Mouse (Mus musculus) liver, embryonic 12.5 days (tissue): ENCODE results near the gene Ltf. TPM values are rescaled to one million over a fixed set of nuclear protein-coding genes. Genes with fewer than 3 reads are reported as not detected.
A peak's percentile ranks its signal among the peaks of the same experiment; 100 is the strongest.

Source experiments
- ATAC-seq: fragments of 200-750 bp; cut with Nextera tagmentation; 2 replicates; pipeline ENCODE4 v1.8.0; 2017; ENCODE audit warnings: moderate number of reproducible peaks, mild to moderate bottlenecking, moderate library complexity
- H3K27ac ChIP-seq: fragments of 300-500 bp; sonication (generic); 2 replicates; pipeline ENCODE4 v1.5.1; 2016; ENCODE audit warnings: mild to moderate bottlenecking
- H3K27me3 ChIP-seq: fragments of 300-500 bp; sonication (generic); replicated peaks from 2 replicates; pipeline ENCODE4 v1.6.1; 2016; ENCODE audit warnings: mild to moderate bottlenecking, moderate library complexity
- H3K36me3 ChIP-seq: fragments of 300-500 bp; sonication (generic); 2 replicates; pipeline ENCODE4 v1.6.1; 2016; ENCODE audit warnings: mild to moderate bottlenecking, moderate library complexity
- H3K4me1 ChIP-seq: fragments of 300-500 bp; sonication (generic); 2 replicates; pipeline ENCODE4 v1.6.1; 2016
- H3K4me2 ChIP-seq: fragments of 300-500 bp; sonication (generic); 2 replicates; pipeline ENCODE4 v1.6.1; 2016; ENCODE audit warnings: mild to moderate bottlenecking, moderate library complexity
- H3K4me3 ChIP-seq: fragments of 300-500 bp; sonication (generic); 2 replicates; pipeline ENCODE4 v1.5.1; 2016; ENCODE audit warnings: mild to moderate bottlenecking, moderate library complexity
- H3K9ac ChIP-seq: fragments of 300-500 bp; sonication (generic); 2 replicates; pipeline ENCODE4 v1.6.1; 2016; ENCODE audit warnings: mild to moderate bottlenecking, moderate library complexity
- H3K9me3 ChIP-seq: fragments of 300-500 bp; sonication (generic); replicated peaks from 2 replicates; pipeline ENCODE4 v1.6.1; 2016; ENCODE audit warnings: mild to moderate bottlenecking, moderate library complexity
- WGBS: fragments of 180-500 bp; shearing (Covaris S2); methylation state at CpG from one replicate; pipeline ENCODE4 v1.1.7; 2016; ENCODE audit not compliant: insufficient replicate concordance; 5-methylcytosine and 5-hydroxymethylcytosine counted together
- polyA plus RNA-seq: library from polyadenylated mRNA; unstranded; fragments of >200 nt; fragmentation: Nextera tagmentation; extraction: Ambion mirVana; gene quantifications from 2 replicates; pipeline ENCODE4 v1.2.1, GENCODE M21; 2016

Ltf gene
- polyA plus RNA-seq, 1 experiment from 2014 or later = 17.0 TPM

- no peaks in the 10 kb centered on the region for H3K4me1 ChIP-seq
- H3K9me3 ChIP-seq = no peaks in the 10 kb centered on the region
- ATAC-seq = no peak
- no peak overlapping the region for H3K4me3 ChIP-seq
- no peak overlapping the region for H3K9ac ChIP-seq
- 62% methylated on average over 4 of the region's 4 CpGs for WGBS
- H3K27me3 ChIP-seq = no peaks in the 10 kb centered on the region; the same call in 1 of the 2 replicates
- H3K36me3 ChIP-seq = no peaks in the 10 kb centered on the region
- no peak overlapping the region for H3K4me2 ChIP-seq
- H3K27ac ChIP-seq = no peak overlapping the region
Measured at GRCm38 (mm10) chr9:111039966-111040365, 20.9 kb downstream of the Ltf start.

GRCm38 (mm10) chr9:111042266-111042665, 23.2 kb downstream of the Ltf start:
- Histone ChIP-seq H3K27ac (no peak overlapping the region), H3K36me3 (no peaks in the 10 kb centered on the region), H3K9ac (no peak overlapping the region), H3K9me3 (no peaks in the 10 kb centered on the region), H3K4me2 (no peak overlapping the region), H3K27me3 (no peaks in the 10 kb centered on the region; the same call in 1 of the 2 replicates), H3K4me1 (peaks cover 4% of the 10 kb centered on the region; the same call in 1 of the 2 replicates), H3K4me3 (no peak overlapping the region)
- no peak for ATAC-seq
- WGBS = 73% methylated on average over 5 of the region's 5 CpGs

- Histone ChIP-seq H3K27me3 (no peaks in the 10 kb centered on the region; the same call in 1 of the 2 replicates), H3K36me3 (no peaks in the 10 kb centered on the region), H3K27ac (no peak overlapping the region), H3K4me1 (peaks cover 7% of the 10 kb centered on the region; the same call in 1 of the 2 replicates), H3K9me3 (no peaks in the 10 kb centered on the region), H3K4me2 (no peak overlapping the region), H3K9ac (no peak overlapping the region), H3K4me3 (no peak overlapping the region)
- WGBS = 29% methylated on average over 3 of the region's 3 CpGs
- ATAC-seq = peak; percentile 40; the same call in 1 of the 2 replicates
Measured at GRCm38 (mm10) chr9:111046222-111046621, 27.2 kb downstream of the Ltf start.

GRCm38 (mm10) chr9:111047266-111047665, 28.2 kb downstream of the Ltf start:
- H3K9ac ChIP-seq = no peak overlapping the region
- no peaks in the 10 kb centered on the region for H3K9me3 ChIP-seq
- H3K4me2 ChIP-seq = no peak overlapping the region
- no peak; the same call in 1 of the 2 replicates for ATAC-seq
- H3K4me1 ChIP-seq = peaks cover 7% of the 10 kb centered on the region; the same call in 1 of the 2 replicates
- 72% methylated on average over 5 of the region's 5 CpGs for WGBS
- no peak overlapping the region for H3K27ac ChIP-seq
- no peak overlapping the region for H3K4me3 ChIP-seq
- H3K36me3 ChIP-seq = peaks cover under 1% of the 10 kb centered on the region; the same call in 1 of the 2 replicates
- no peaks in the 10 kb centered on the region; the same call in 1 of the 2 replicates for H3K27me3 ChIP-seq

GRCm38 (mm10) chr9:111048452-111048851, 29.4 kb downstream of the Ltf start:
- Histone ChIP-seq H3K27ac (no peak overlapping the region), H3K9me3 (no peaks in the 10 kb centered on the region), H3K36me3 (peaks cover 7% of the 10 kb centered on the region), H3K4me2 (no peak overlapping the region), H3K4me1 (peaks cover 7% of the 10 kb centered on the region; the same call in 1 of the 2 replicates), H3K9ac (no peak overlapping the region), H3K27me3 (no peaks in the 10 kb centered on the region; the same call in 1 of the 2 replicates), H3K4me3 (no peak overlapping the region)
- WGBS = 68% methylated on average over 3 of the region's 3 CpGs
- ATAC-seq = no peak

- peak overlapping the region; percentile 22; the same call in 1 of the 2 replicates for H3K9ac ChIP-seq
- peak overlapping the region; percentile 79 for H3K4me2 ChIP-seq
- H3K27me3 ChIP-seq = no peaks in the 10 kb centered on the region; the same call in 1 of the 2 replicates
- no peaks in the 10 kb centered on the region for H3K9me3 ChIP-seq
- peaks cover 56% of the 10 kb centered on the region for H3K4me1 ChIP-seq
- H3K27ac ChIP-seq = no peak overlapping the region
- 83% methylated on average over 9 of the region's 9 CpGs for WGBS
- no peak for ATAC-seq
- H3K36me3 ChIP-seq = peaks cover 23% of the 10 kb centered on the region
- H3K4me3 ChIP-seq = peak overlapping the region; percentile 77
Measured at GRCm38 (mm10) chr9:111054923-111055322, 35.9 kb downstream of the Ltf start.

GRCm38 (mm10) chr9:111055800-111056518, 36.9 kb downstream of the Ltf start:
- no peak for ATAC-seq
- 42% methylated on average over 29 of the region's 29 CpGs for WGBS

GRCm38 (mm10) chr9:111056519-111056797, 37.4 kb downstream of the Ltf start:
- H3K9me3 ChIP-seq = no peaks in the 10 kb centered on the region
- peak overlapping the region; percentile 79 for H3K4me2 ChIP-seq
- H3K4me3 ChIP-seq = peak overlapping the region; percentile 77
- H3K27me3 ChIP-seq = no peaks in the 10 kb centered on the region; the same call in 1 of the 2 replicates
- H3K36me3 ChIP-seq = peaks cover 23% of the 10 kb centered on the region
- ATAC-seq = no peak
- H3K27ac ChIP-seq = peak overlapping the region; percentile 99
- H3K9ac ChIP-seq = peak overlapping the region; percentile 84
- H3K4me1 ChIP-seq = peaks cover 56% of the 10 kb centered on the region
- 2% methylated on average over 11 of the region's 11 CpGs for WGBS

More at GRCm38 (mm10) chr9:111055800-111056518, 36.9 kb downstream of the Ltf start:
- Histone ChIP-seq H3K4me3 (peak overlapping the region; percentile 77), H3K36me3 (peaks cover 23% of the 10 kb centered on the region), H3K27ac (peak overlapping the region; percentile 99), H3K27me3 (no peaks in the 10 kb centered on the region; the same call in 1 of the 2 replicates), H3K4me1 (peaks cover 56% of the 10 kb centered on the region), H3K9me3 (no peaks in the 10 kb centered on the region), H3K9ac (peak overlapping the region; percentile 84), H3K4me2 (peak overlapping the region; percentile 79)

GRCm38 (mm10) chr9:111056798-111057543, 37.9 kb downstream of the Ltf start, which contains the start of gene Ccrl2:
TSS of gene Ccrl2 (minus strand) at chr9:111057519.
- peaks cover 56% of the 10 kb centered on the region for H3K4me1 ChIP-seq
- peak; percentile 98 for ATAC-seq
- no peaks in the 10 kb centered on the region for H3K9me3 ChIP-seq
- 2% methylated on average over 17 of the region's 17 CpGs for WGBS
- peaks cover 23% of the 10 kb centered on the region for H3K36me3 ChIP-seq
- peak within 1 kb of the TSS; percentile 84 for H3K9ac ChIP-seq
- H3K4me2 ChIP-seq = peak within 1 kb of the TSS; percentile 79
- H3K27ac ChIP-seq = peak within 1 kb of the TSS; percentile 99
- peak within 1 kb of the TSS; percentile 77 for H3K4me3 ChIP-seq
- H3K27me3 ChIP-seq = no peaks in the 10 kb centered on the region; the same call in 1 of the 2 replicates

GRCm38 (mm10) chr9:111057544-111058370, 38.7 kb downstream of the Ltf start:
- Histone ChIP-seq H3K27ac (peak overlapping the region; percentile 99), H3K4me2 (peak overlapping the region; percentile 79), H3K36me3 (peaks cover 20% of the 10 kb centered on the region), H3K9ac (peak overlapping the region; percentile 84), H3K4me3 (peak overlapping the region; percentile 77), H3K9me3 (no peaks in the 10 kb centered on the region), H3K27me3 (no peaks in the 10 kb centered on the region; the same call in 1 of the 2 replicates), H3K4me1 (peaks cover 56% of the 10 kb centered on the region)
- 43% methylated on average over 14 of the region's 14 CpGs for WGBS
- ATAC-seq = peak; percentile 6; the same call in 1 of the 2 replicates

GRCm38 (mm10) chr9:111058943-111059556, 40.0 kb downstream of the Ltf start:
- H3K4me2 ChIP-seq = peak overlapping the region; percentile 27; the same call in 1 of the 2 replicates

More at GRCm38 (mm10) chr9:111058943-111059556, 40.0 kb downstream of the Ltf start:
- WGBS = 33% methylated on average over 10 of the region's 10 CpGs
- H3K9ac ChIP-seq = 0 out of 2 replicates have a peak overlapping the region, but pooled peaks have one; percentile 4
- H3K4me1 ChIP-seq = peaks cover 51% of the 10 kb centered on the region
- peaks cover 10% of the 10 kb centered on the region; the same call in 1 of the 2 replicates for H3K36me3 ChIP-seq
- no peaks in the 10 kb centered on the region; the same call in 1 of the 2 replicates for H3K27me3 ChIP-seq
- no peaks in the 10 kb centered on the region for H3K9me3 ChIP-seq
- no peak overlapping the region for H3K4me3 ChIP-seq
- no peak overlapping the region for H3K27ac ChIP-seq
- ATAC-seq = no peak
